Mouse (Mus musculus) T-cell, adult 2 months (primary cell): Measurements from ENCODE around the gene Hs1bp3.

Experiments used
- DNase-seq: peaks from one replicate; pipeline ENCODE4 v3.0.0; 2022; ENCODE audit warnings: low spot score

Hs1bp3 gene

GRCm38 (mm10) chr12:8301841-8302431, 11.3 kb upstream of the Hs1bp3 start, which contains the start of gene Gdf7:
Gene Gdf7, minus strand, starts transcription at chr12:8301954.
- no peak for DNase-seq

DNA sequence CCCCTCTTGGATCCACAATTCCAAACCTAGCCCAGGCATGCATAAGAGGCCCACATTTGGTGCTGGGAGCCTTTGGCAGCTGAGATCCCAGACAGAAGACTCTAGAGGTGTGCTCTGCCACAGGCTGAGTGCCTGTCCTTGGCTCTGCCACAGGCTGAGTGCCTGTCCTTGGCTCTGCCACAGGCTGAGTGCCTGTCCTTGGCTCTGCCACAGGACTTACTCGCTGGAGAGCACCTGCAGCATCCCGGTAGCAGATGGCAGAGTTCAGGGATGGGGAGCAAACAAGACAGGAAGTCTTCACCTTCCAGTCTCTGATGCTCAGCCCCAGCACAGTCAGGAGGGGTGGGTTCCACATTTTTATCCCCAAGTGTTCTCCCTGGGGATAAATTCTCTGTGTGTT, 8.0 kb upstream of the Hs1bp3 start:
- DNase-seq: no peak

DNA sequence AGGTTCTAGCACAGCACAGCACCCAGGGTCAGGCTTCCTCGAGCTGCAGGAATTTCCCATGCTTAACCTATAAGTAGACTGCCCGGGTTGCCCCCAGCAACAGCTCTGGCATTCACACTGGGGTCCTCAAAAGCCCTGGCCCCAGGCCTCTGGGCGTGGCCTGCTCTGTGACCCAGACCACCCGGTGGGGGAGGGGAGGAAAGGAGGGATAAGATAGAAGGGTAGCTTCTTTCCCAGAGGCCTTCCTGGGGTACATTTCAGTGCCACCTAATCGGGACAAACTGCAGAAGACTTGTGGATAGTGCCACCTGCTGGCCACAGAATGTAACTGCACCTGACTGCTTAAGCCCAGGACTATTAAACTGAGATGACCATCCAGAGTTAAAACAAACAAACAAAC, 6.8 kb upstream of the Hs1bp3 start:
- peak; percentile 27 for DNase-seq

GRCm38 (mm10) chr12:8306910-8307309, 6.3 kb upstream of the Hs1bp3 start:
- DNase-seq: peak; percentile 55

DNA sequence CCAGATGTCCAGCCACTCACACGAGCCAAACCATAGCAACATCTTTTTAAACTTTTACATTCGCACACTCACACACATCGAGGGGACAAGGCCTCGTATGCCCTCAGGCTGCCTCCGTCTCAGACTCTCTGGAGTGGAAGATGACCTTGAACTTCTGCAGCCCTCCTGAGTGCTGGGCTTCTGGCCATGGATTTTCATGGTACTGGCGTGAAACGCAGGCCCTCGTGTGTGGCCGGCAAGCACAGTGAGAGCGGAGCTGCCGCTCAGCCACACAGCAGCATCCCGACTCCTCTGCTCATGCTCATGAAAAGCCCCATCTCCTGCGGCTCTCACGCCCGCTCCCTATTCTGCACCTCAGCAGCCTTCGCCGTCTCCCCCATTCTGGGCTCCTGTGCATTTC, 2.2 kb upstream of the Hs1bp3 start:
- DNase-seq: no peak

DNA sequence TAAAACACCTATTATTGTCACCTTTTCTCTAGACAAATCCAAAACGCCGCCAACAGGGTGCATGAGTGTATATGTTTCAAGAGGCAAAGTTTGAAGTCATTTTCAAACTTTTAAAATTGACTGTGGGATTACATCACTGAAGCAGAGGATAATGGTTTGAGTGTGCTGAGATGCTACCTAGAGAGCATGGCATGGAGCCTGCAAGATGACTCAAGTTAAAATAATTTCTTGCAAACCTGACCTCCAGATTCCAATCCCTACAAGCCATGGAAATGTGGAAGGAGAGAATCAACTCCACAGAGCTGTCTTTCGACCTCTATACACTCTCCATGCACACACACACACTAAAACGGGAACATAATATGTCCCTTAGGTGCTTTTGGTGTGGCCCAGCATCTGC, 966 bp upstream of the Hs1bp3 start:
- DNase-seq: no peak

- peak; percentile 28 for DNase-seq
Observed at GRCm38 (mm10) chr12:8313773-8314172, 541 bp downstream of the Hs1bp3 start.

DNA sequence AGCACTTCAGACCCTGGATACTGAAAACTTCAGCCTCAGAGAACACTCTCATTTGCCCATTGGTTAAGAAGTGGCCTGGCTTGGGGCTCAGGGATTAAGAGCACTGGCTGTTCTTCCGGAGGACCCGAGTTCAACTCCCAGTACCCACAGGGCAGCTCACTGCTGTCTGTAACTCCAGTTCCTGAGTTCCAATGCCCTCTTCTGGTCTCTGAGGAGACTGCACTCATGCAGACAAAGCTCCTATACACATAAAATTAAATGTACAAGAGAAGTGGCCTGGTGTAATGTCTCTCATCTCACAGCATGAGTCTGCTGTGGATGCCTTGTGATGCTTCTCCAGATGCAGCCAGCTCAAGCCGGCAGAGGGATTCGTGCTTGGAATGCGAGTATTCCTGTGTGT, 3.3 kb downstream of the Hs1bp3 start:
- DNase-seq: no peak

- peak; percentile 40 for DNase-seq
Observed at GRCm38 (mm10) chr12:8320084-8320713, 7.0 kb downstream of the Hs1bp3 start.

GRCm38 (mm10) chr12:8321506-8321905, 8.3 kb downstream of the Hs1bp3 start:
- DNase-seq: no peak

DNA sequence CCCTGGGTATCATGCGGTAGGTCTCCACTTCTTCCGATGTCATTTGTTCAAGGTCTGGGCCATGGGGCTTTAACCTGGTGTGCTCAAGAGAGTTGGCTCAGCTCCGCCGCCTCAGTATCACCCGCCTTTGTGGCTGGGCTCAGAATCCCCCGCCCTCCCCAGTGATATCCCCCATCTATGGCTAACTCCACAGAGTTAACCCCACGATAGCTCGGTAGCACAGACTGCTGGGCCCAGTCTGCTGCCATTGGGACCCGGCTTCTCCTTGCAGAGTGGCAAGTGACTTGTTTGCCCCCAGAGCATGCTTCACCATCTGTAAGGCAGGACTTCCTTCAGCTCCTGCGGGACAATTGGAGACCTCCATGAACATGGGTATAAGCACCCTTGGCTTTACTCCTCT, 10.9 kb downstream of the Hs1bp3 start:
- DNase-seq: no peak

DNA sequence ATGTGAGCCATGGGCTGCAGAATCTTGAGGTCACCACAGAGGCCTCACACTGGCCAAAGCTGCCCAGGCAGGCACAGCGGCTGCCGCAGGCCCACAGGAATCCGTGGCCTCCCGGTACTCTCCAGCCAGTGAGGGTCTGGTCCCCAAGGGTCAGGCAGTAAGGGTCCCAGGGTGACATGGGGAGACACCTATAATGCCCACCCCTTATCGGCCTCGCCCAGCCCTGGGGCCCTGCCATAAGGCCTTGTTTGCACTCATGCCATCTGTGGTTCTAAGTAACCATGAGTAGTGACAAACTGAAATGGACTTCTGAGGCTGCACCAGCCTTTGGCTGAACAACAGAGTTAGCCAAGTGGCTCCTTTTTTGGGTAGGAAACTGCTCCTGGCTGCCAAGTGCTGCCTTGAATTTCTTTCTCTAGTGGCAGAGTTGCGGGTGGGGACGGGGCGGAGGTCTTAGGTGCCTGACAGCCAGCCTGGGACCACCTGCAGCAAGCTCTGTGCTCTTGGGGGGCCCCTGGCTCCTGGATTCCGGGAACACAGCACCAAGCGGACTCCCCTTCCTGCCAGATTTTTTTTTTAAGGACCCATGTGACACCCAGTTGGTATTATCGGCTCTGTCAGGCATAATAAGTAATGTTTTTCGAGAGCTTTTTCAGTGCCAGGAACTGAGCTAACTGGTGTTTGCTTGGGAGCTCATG, 12.2 kb downstream of the Hs1bp3 start:
- no peak for DNase-seq

DNA sequence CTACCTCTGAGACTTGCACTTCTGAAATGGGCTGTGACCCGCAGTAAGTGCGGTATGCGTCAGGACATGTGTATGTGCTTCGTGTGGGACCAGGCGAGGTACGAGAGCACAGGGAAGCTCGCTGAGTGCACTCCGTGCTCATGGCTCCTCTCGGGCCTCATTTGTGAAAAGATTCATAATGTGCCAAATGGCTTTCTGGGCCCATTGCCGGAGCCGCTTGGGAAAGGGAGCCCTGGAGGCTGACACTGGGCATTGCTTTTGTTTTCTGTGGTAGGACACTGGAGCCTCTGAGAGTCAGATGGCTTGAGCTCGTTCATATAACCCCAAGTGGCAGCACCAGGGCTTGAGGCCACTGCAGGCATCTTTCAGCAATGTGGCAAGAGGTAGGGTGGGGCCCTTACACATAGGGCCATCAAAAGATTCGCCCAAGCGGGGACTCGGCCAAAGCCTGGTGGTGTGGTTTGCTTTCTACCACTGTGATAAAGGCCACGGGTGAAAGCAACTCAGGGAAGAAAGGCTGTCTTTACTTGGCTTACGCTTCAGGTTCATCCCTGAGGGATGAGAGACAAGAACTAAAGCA, 12.8 kb downstream of the Hs1bp3 start:
- no peak for DNase-seq

DNA sequence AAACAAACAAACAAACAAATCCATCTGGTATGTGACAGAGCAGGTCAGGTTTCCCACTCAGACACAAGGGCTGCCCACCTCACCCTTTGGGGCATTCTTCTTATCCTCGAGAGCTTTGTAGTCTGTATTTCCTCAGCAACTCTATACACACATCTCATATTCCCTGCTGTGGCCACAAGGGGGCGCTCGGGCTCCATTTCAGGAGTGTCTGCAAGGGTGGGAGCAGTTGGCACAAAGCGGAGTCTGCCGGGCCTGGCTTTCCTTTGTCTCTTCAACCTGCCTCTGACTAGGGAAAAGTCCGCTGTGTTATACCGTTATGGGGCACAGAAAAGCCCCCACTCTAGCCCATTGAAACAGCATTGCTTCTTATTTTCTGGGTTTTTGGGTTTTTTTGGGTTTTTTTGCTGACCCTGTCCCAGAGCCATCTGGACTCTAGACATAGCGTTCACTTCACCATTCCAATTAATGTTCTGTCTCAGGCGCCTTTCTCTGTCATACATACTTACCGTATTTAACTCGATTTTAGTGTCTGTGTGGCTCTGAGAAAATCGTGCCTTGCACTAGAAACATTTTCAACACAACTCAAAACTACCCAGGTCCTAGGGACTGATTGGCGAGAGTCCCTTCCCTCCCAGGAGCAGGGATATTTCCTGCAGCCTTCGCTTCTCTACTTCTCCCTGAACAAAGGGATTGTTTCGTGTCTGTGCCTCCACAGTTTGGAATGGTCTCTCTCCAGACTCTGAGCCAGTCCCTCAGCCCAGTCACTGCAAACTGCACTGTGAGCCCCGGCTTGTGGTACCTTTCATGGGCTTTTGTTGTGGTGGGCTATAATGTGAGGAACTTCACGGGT, 13.8 kb downstream of the Hs1bp3 start:
- peak; percentile 80 for DNase-seq

DNA sequence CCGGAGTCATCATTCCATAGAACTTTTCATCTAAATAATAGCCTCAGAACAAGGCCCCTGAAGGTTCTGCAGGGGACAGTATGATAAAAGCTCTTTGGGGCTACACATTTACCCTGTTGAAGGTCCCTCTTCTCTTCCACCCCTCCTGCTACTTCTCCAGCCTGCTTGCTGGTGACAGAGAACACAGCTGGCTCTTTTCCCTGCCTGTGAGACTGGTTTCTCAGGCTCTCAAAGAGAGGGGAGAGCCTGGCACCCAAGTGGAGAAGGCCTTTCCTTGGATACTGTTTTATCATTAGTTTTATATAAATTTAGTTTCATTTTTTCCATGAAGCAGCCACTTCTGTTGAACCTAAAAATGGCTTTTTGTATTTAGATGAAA, 14.4 kb downstream of the Hs1bp3 start:
- DNase-seq: no peak

DNA sequence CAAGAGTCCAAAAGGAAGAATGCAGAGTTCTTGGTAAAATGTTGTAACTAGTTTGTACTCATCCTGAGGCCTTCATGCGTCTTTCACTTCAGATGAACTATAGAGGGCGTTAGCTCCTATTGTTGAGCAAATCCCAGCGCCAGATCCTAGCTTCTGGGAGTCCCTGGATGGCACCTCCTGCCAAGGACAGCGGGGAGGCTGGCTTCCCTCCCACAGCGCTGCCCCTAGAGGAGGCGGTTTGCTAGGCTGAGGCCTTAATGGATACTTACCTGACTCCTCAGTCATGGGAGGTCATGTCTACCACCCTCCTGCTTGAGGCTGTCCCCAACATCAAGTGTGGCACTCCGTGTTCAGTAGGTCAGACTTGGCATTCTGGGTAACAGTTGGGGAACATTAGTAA, 16.0 kb downstream of the Hs1bp3 start:
- no peak for DNase-seq

DNA sequence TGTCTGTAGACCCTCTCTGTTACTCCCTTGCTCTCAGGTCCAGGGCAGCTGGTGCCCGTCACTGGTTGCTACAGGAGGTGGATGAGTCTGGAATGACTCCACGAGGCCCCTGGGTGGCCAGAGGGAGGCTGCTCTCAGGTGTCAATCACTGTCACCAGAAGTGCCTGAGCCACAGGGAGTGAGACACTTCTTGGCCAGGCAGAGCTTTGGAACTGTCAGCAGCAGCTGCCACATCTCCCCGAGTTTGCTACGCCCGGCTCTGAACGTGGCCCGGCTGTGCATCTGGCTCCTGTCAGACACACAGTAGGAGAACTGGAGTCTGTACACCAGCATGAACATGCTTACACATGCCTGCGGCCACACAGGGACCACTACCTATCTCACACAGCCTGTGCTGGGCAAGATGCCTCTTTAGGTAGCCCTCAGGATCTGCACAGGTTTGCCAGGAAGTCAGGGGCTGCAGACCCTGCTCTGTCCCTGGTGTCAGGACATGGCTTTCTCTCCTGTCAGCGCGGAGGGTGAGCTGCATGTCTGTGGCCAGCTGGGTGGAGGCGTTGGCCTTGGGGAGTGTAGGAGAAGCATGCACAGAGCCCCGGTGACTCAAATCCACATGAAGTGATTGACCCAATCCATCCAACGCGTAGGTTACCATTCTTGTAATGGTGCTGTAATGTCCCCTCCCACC, 18.4 kb downstream of the Hs1bp3 start:
- DNase-seq: no peak

DNA sequence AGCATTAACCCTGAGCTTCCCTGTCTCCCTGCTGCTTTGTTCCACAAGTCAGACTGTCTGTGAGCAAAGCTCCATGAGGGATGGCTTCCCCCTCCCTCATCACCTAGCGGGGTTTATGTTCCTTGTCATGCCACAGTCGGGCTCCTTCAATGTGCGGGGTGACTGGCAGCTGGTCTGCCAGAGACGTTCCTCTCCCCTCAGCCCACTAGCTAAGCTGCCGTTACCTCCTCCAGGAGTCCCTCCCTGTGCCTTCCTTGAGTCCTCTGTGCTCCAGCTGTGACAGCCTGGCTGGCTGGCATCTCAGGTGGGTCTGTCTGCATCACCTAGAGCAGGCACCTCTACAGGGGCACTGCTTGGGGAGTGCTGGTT, 18.9 kb downstream of the Hs1bp3 start:
- DNase-seq: no peak

DNA sequence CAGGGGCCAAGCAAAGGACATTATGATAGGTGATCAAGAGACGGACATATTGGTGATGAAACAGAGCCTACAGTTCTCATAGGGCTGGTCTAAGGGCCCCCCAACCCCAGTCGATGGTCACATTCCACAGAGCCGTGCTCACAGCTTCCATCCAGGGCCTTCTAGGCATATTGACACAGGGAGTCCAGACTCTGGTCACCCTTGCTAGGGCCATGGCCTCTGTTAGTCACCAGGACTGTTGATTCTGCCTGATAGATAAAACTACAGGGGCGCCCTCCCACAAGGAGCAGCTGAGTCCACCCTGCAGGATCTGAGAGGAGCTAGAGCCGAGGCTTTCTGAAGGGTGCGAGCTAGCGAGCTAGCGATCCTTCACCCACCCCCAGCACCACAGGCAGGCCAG, 20.4 kb downstream of the Hs1bp3 start:
- DNase-seq: no peak

- no peak for DNase-seq
Observed at GRCm38 (mm10) chr12:8334261-8334660, 21.0 kb downstream of the Hs1bp3 start.

GRCm38 (mm10) chr12:8335503-8335902, 22.3 kb downstream of the Hs1bp3 start:
- no peak for DNase-seq
